Comparison of ENCODE assay signal across 8 mouse cellular contexts in genomic region chr15:11995815-11996201, GRCm38 (mm10). TPM values are rescaled to one million over a fixed set of nuclear protein-coding genes. Genes with fewer than 3 reads are reported as not detected.
DNase-seq lines count a peak whose midpoint lies in the region; ATAC-seq and TF ChIP-seq lines count a peak whose summit lies in the region.

No protein-coding gene starts in this region.

- peak; percentile 99 for ATAC-seq in cerebellum, adult (ENCODE audit: insufficient number of reproducible peaks, low FRiP score, low TSS enrichment)
- ATAC-seq in forebrain, embryonic 13.5 days: peak; percentile 100
- ATAC-seq in liver, embryonic 15.5 days (ENCODE audit: insufficient read depth): peak; percentile 94
- peak; percentile 100 for ATAC-seq in neural tube, embryonic 12.5 days (ENCODE audit: low FRiP score, low read depth)
- ATAC-seq in stomach, postnatal 0 days (ENCODE audit: low FRiP score, low TSS enrichment): peak; percentile 99

- H3K27ac ChIP-seq in forebrain, embryonic 13.5 days: peak overlapping the region; percentile 76
- H3K27ac ChIP-seq in liver, embryonic 15.5 days (replicated peaks): peak overlapping the region; percentile 83
- peak overlapping the region; percentile 70 for H3K27ac ChIP-seq in neural tube, embryonic 12.5 days
- peak overlapping the region; percentile 94 for H3K27ac ChIP-seq in stomach, postnatal 0 days (replicated peaks)

- under 1% methylated on average over 33 of the region's 33 CpGs for WGBS in forebrain, embryonic 13.5 days
- WGBS in liver, embryonic 15.5 days (ENCODE audit: insufficient replicate concordance): under 1% methylated on average over 33 of the region's 33 CpGs
- under 1% methylated on average over 32 of the region's 33 CpGs for WGBS in neural tube, embryonic 12.5 days
- 0% methylated on average over 31 of the region's 33 CpGs for WGBS in stomach, postnatal 0 days

- no peaks in the 10 kb centered on the region for H3K9me3 ChIP-seq in forebrain, embryonic 13.5 days (replicated peaks)
- H3K9me3 ChIP-seq in liver, embryonic 15.5 days (replicated peaks): no peaks in the 10 kb centered on the region
- no peaks in the 10 kb centered on the region for H3K9me3 ChIP-seq in neural tube, embryonic 12.5 days
- H3K9me3 ChIP-seq in stomach, postnatal 0 days (ENCODE audit: control insufficient read depth, low read length): no peaks in the 10 kb centered on the region

- TF ChIP-seq CTCF in stomach, postnatal 0 days (IDR thresholded peaks at IDR 0.05; ENCODE audit: low read depth): no peak

- peak overlapping the region; percentile 93 for H3K4me3 ChIP-seq in forebrain, embryonic 13.5 days
- peak overlapping the region; percentile 96 for H3K4me3 ChIP-seq in liver, embryonic 15.5 days (replicated peaks)
- H3K4me3 ChIP-seq in neural tube, embryonic 12.5 days: peak overlapping the region; percentile 99
- H3K4me3 ChIP-seq in stomach, postnatal 0 days (ENCODE audit: low read depth, low read length): peak overlapping the region; percentile 100

- peaks cover 19% of the 10 kb centered on the region for H3K4me1 ChIP-seq in forebrain, embryonic 13.5 days
- H3K4me1 ChIP-seq in liver, embryonic 15.5 days (replicated peaks): peaks cover 27% of the 10 kb centered on the region
- H3K4me1 ChIP-seq in neural tube, embryonic 12.5 days: peaks cover 16% of the 10 kb centered on the region
- no peaks in the 10 kb centered on the region for H3K4me1 ChIP-seq in stomach, postnatal 0 days (replicated peaks; ENCODE audit: control insufficient read depth, insufficient read depth)

- intact Hi-C loops in heart, postnatal 10 days (cut with DNase I): loop anchor here (1.0 kb wide), 1 partner anchor 89 kb away; no protein-coding TSS in a partner anchor

- DNase-seq in ES-CJ7 (ENCODE audit: low read depth, low spot score): peak; percentile 93
- DNase-seq in heart, postnatal 10 days: peak; percentile 95 to 96
- DNase-seq in kidney, postnatal 4 days: peak; percentile 96 to 98
- peak; percentile 93 for DNase-seq in stomach, postnatal 0 days (ENCODE audit: low spot score)

- H3K27me3 ChIP-seq in forebrain, embryonic 13.5 days: no peaks in the 10 kb centered on the region
- no peaks in the 10 kb centered on the region for H3K27me3 ChIP-seq in liver, embryonic 15.5 days
- H3K27me3 ChIP-seq in neural tube, embryonic 12.5 days (replicated peaks): no peaks in the 10 kb centered on the region
- no peaks in the 10 kb centered on the region for H3K27me3 ChIP-seq in stomach, postnatal 0 days (ENCODE audit: control insufficient read depth, insufficient read depth, low read length)

- no peak for TF ChIP-seq EP300 in stomach, postnatal 0 days (optimal IDR thresholded peaks at IDR 0.05)

- peak overlapping the region; percentile 92 for H3K9ac ChIP-seq in forebrain, embryonic 13.5 days
- peak overlapping the region; percentile 97 for H3K9ac ChIP-seq in liver, embryonic 15.5 days
- H3K9ac ChIP-seq in neural tube, embryonic 12.5 days: peak overlapping the region; percentile 93
- peak overlapping the region; percentile 99 for H3K9ac ChIP-seq in stomach, postnatal 0 days (ENCODE audit: low read length)

- peaks cover 12% of the 10 kb centered on the region for H3K36me3 ChIP-seq in forebrain, embryonic 13.5 days (ENCODE audit: poor library complexity, severe bottlenecking)
- H3K36me3 ChIP-seq in liver, embryonic 15.5 days (replicated peaks): peaks cover 24% of the 10 kb centered on the region
- peaks cover 8% of the 10 kb centered on the region for H3K36me3 ChIP-seq in neural tube, embryonic 12.5 days
- no peaks in the 10 kb centered on the region for H3K36me3 ChIP-seq in stomach, postnatal 0 days (ENCODE audit: control insufficient read depth, insufficient read depth, low read length)

- H3K4me2 ChIP-seq in forebrain, embryonic 13.5 days: peak overlapping the region; percentile 85
- H3K4me2 ChIP-seq in liver, embryonic 15.5 days: peak overlapping the region; percentile 93
- peak overlapping the region; percentile 82 for H3K4me2 ChIP-seq in neural tube, embryonic 12.5 days (replicated peaks)
- peak overlapping the region; percentile 88 for H3K4me2 ChIP-seq in stomach, postnatal 0 days (replicated peaks; ENCODE audit: low read depth)

RNA-seq across cellular contexts. Expression of gene Sub1, which starts 1.0 kb away (rescaled TPM):
- polyA plus RNA-seq in forebrain, embryonic 13.5 days (2015; fragmentation: Nextera tagmentation; extraction: Ambion mirVana): 555 and 645 TPM in 2 replicates
- 100 to 1,000 TPM; 142 to 149 TPM for total RNA-seq in heart, postnatal 10 days (2021)
- polyA plus RNA-seq in liver, embryonic 15.5 days (2015; fragmentation: Nextera tagmentation; extraction: Ambion mirVana): 193 and 243 TPM in 2 replicates
- 680 and 689 TPM in 2 replicates for polyA plus RNA-seq in neural tube, embryonic 12.5 days (2016; fragmentation: Nextera tagmentation; extraction: Ambion mirVana)
- polyA plus RNA-seq in stomach, postnatal 0 days (2015; fragmentation: Nextera tagmentation; extraction: Ambion mirVana): 519 and 531 TPM in 2 replicates

Comparison
In these comparisons a context has a peak if more than half of its experiments do, and no peak if none do; other contexts are left out.
1. Peak in every context shown above with its lines: DNase-seq, ATAC-seq, H3K4me3 ChIP-seq and H3K27ac ChIP-seq.